Mouse (Mus musculus): ENCODE results near the gene Olfr1178.
A peak's percentile ranks its signal among the peaks of the same experiment; 100 is the strongest.

The Olfr1178 gene

DNA sequence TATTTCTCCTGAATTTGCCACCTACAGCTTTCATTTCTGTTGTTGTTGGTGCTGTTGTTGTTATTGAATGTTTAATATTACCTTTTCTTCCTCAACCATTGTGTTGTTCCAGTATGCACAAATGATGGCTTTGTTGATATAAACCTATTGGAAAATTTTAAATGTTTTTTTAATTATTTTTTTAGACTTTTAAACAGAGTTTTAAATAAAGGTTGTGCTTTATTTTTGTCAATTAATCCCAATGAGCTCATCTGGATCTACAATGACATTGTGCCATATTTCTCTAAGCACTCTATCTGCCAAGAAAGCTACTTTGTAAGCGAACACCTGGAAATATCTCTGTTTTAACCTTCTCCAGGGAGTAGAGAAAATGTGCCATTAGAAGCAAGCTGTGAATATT lies at the start of gene Olfr1178:
TSS of gene Olfr1178 (plus strand) at position 301 of the 400 bp plus-strand sequence.
- no peak for DNase-seq (ENCODE audit: low spot score)

DNA sequence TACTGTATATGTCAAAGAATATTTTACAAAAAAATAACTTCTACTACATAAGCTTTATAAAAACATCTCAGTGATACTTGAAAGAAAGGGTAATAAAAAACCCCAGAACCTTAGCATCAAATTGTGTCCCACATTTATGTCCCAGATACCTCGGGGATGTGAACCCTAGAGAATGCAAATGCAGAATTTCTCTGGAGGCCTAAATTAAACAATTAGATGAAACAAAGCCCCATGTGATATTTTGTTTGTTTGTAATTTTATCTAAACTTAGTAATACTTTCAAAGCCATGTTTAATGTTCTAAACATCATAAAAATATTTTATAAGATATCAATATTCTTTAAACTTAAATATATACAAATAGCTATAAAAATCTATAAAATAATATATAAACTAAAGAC lies 40.5 kb upstream of the Olfr1178 start, which contains the start of gene Olfr1177-ps:
TSS of gene Olfr1177-ps (minus strand) at position 101 of the 400 bp plus-strand sequence.
- DNase-seq (ENCODE audit: low spot score), result no peak

DNA sequence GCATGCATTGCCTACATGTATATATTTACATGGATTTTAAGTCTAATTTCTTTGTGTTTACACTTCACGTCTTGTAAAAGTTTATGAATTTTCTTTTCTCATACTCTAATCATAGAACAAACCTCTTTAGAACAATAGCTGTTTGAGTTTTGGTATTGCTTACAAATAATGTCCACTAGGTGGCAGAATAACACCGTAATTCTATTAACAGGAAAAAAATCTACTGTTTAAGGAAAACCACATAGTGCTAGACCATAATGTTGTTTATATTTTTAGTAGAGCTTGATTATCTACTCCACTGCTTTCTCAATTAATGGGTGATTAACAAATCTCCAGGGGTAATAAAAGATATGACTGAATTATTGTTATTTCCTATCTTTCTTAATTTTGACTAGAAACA lies 30.6 kb upstream of the Olfr1178 start:
- DNase-seq (ENCODE audit: low spot score), result peak; percentile 19

DNA sequence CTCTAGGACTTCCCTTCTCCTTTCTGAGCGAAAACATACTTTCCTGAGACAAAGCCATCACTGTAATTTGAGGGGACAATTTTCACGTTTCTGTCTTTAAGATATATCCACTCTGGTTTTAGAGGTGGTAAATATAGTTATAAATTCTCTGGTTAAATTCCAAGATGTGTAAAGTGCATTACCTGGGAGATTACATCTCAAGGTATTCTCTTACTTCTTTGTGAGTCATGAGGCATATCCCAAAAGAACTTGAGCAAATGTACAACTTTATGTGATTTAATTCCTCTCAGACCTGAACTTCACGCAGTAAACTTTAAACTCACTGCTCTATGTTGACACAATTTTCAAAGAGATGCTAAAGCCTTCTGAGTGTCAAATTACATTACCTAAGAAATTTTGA lies 19.5 kb downstream of the Olfr1178 start, which contains the start of gene Olfr1179:
TSS of gene Olfr1179 (minus strand) at position 101 of the 400 bp plus-strand sequence.
- DNase-seq (ENCODE audit: low spot score), result no peak

DNA sequence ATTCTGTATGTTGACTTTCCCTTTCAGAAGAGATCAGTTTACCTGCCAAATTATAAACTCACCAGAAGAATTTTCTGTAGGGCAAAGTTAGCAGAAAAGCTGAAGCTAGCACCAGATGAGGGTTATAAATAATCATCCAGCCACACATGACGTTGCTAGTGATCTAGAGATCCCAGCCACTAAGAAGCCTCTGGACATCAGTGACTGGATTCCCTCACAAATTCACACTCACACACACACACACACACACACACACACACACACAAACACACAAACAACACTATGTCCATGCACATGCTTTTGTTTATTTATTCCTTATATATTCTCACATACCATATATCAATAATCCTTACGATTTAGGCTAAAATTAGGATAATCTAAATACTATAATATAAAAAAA lies 32.2 kb downstream of the Olfr1178 start, which contains the start of gene Olfr1180:
TSS of gene Olfr1180 (minus strand) at position 101 of the 400 bp plus-strand sequence.
- no peak for DNase-seq (ENCODE audit: low spot score)

DNA sequence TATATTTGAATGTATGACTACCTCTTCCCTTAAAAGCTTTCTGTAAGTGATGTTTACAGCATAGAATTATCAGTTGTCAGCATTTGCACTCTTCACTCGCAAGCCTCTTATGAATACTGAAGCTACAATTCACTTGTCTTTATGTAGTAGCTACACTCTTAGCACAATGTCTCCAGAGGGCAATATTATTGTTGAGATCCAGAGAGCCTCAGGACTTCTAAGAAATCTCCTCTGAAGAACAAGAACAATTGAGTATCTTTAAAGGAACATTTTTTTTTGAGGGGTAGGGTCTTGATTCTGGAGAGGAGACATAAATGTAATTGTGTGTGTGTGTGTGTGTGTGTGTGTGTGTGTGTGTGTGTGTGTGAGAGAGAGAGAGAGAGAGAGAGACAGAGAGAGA lies 39.2 kb downstream of the Olfr1178 start, which contains the start of gene Olfr1181:
TSS of gene Olfr1181 (minus strand) at position 101 of the 400 bp plus-strand sequence.
- DNase-seq (ENCODE audit: low spot score), result no peak

DNA sequence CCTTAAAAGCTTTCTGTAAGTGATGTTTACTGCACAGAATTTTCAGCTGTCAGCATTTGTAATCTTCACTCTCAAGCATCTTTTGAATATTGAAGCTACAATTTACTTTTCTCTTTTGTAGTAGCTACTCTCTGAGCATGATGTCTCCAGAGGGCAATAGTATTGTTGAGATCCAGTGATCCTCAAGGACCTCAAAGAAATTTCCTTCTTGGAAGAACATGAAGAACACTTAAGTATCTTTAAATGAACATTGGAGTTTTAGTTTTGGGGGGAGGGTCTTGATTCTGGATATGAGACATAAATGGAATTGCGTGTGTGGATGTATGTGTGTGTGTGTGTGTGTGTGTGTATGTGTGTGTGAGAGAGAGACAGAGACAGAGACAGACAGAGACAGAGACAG lies 62.2 kb downstream of the Olfr1178 start, which contains the start of gene Gm13757:
TSS of gene Gm13757 (minus strand) at position 101 of the 400 bp plus-strand sequence.
- no peak for DNase-seq (ENCODE audit: low spot score)

Measured in MN1 (cell line).